Mouse (Mus musculus): ENCODE measurements at regions not wholly inside any gene's neighbourhood (a gene's known extent, or its start where the extent isn't known, plus 50 kb on each side); places are given as distances from the start of the nearest gene placed in this dataset.

DNA sequence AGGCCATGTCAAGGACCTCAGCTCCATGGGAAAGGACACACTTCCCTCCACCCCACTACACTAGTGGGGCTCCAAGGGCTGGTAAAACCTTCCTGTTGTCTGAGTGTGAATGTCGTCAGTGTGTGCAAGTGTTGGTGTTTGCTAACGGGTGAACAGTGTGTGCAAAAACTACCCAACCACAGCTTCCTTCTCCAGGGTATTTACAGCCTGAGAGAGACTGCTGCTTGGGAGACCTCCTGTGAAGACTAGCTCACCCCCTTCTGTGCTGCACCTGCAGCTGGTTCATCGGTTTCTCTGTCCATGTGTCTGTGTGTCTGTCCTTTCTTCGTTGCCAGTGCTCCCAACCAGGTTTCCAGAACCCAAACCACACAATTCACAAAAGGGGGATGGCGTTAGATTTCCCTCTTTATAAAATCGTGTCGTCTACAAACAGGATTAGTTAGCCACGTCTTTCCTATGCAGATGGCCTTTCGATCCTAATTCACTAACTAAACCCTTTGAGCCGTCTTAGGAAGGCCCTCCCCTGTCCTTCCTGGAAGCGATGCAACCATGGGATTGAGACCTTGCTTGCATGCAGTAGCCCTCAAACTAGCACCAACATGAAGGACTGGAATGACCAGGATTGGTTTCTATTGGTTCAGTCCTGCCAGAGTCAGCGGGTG is 62.9 kb upstream of the Tgif1 start:
- Histone ChIP-seq H3ac (ENCODE audit: control insufficient read depth, insufficient read length) (no peak overlapping the region), H3K36me3 (ENCODE audit: control insufficient read depth, insufficient read depth) (no peaks in the 10 kb centered on the region), H3K79me2 (ENCODE audit: control insufficient read depth, insufficient read depth) (no peaks in the 10 kb centered on the region), H3K4me3 (no peak overlapping the region), H3K27me3 (ENCODE audit: control insufficient read depth, insufficient read depth, insufficient read length) (no peaks in the 10 kb centered on the region), H3K4me2 (ENCODE audit: low read depth) (no peak overlapping the region)
- no peak for TF ChIP-seq MYOG (IDR thresholded peaks at IDR 0.05; ENCODE audit: control insufficient read depth in 1 of 3, insufficient read depth in 1 of 3, insufficient read length in 2 of 3, low read depth in 2 of 3)
- no peak for TF ChIP-seq REST (IDR thresholded peaks at IDR 0.05; ENCODE audit: insufficient read depth, insufficient read length)
- no peak for TF ChIP-seq TCF3 (IDR thresholded peaks at IDR 0.05; ENCODE audit: insufficient read length, low read depth)
- TF ChIP-seq E2F4 (IDR thresholded peaks at IDR 0.05; ENCODE audit: insufficient read depth) = no peak
- TF ChIP-seq USF1 (IDR thresholded peaks at IDR 0.05; ENCODE audit: low read depth) = no peak
- no peak for TF ChIP-seq MAX (IDR thresholded peaks at IDR 0.05; ENCODE audit: low read depth)
- no peak for TF ChIP-seq MYOD1 (IDR thresholded peaks at IDR 0.05; ENCODE audit: control insufficient read depth in 1 of 3, insufficient read length in 2 of 3, low read depth in 2 of 3)
- no peak for TF ChIP-seq POLR2A (IDR thresholded peaks at IDR 0.05; ENCODE audit: insufficient read length, low read depth)
- TF ChIP-seq SRF (IDR thresholded peaks at IDR 0.05; ENCODE audit: control insufficient read depth, insufficient read length, low read depth) = no peak
- TF ChIP-seq CEBPB (IDR thresholded peaks at IDR 0.05; ENCODE audit: insufficient read depth, poor library complexity, severe bottlenecking) = no peak
- TF ChIP-seq POLR2AphosphoS2 (IDR thresholded peaks at IDR 0.05; ENCODE audit: insufficient read length, low read depth) = no peak
- no peak for TF ChIP-seq TCF12 (IDR thresholded peaks at IDR 0.05; ENCODE audit: insufficient read depth, poor library complexity, severe bottlenecking)

GRCm38 (mm10) chr17:70915445-70915844 is 62.1 kb upstream of the Tgif1 start:
- TF ChIP-seq POLR2AphosphoS2 (IDR thresholded peaks at IDR 0.05; ENCODE audit: insufficient read length, low read depth) (no peak), E2F4 (IDR thresholded peaks at IDR 0.05; ENCODE audit: insufficient read depth) (no peak), MYOG (IDR thresholded peaks at IDR 0.05; ENCODE audit: control insufficient read depth in 1 of 3, insufficient read depth in 1 of 3, insufficient read length in 2 of 3, low read depth in 2 of 3) (no peak), POLR2A (IDR thresholded peaks at IDR 0.05; ENCODE audit: insufficient read length, low read depth) (no peak), MYOD1 (IDR thresholded peaks at IDR 0.05; ENCODE audit: control insufficient read depth in 1 of 3, insufficient read length in 2 of 3, low read depth in 2 of 3) (no peak), USF1 (IDR thresholded peaks at IDR 0.05; ENCODE audit: low read depth) (no peak), REST (IDR thresholded peaks at IDR 0.05; ENCODE audit: insufficient read depth, insufficient read length) (no peak), MAX (IDR thresholded peaks at IDR 0.05; ENCODE audit: low read depth) (no peak), SRF (IDR thresholded peaks at IDR 0.05; ENCODE audit: control insufficient read depth, insufficient read length, low read depth) (no peak)
- no peaks in the 10 kb centered on the region for H3K27me3 ChIP-seq (ENCODE audit: control insufficient read depth, insufficient read depth, insufficient read length)
- H3ac ChIP-seq (ENCODE audit: control insufficient read depth, insufficient read length) = no peak overlapping the region
- H3K79me2 ChIP-seq (ENCODE audit: control insufficient read depth, insufficient read depth) = no peaks in the 10 kb centered on the region
- H3K36me3 ChIP-seq (ENCODE audit: control insufficient read depth, insufficient read depth) = no peaks in the 10 kb centered on the region
- H3K4me2 ChIP-seq (ENCODE audit: low read depth) = no peak overlapping the region
- H3K4me3 ChIP-seq = no peak overlapping the region

- no peak for TF ChIP-seq MYOG (IDR thresholded peaks at IDR 0.05; ENCODE audit: control insufficient read depth in 1 of 3, insufficient read depth in 1 of 3, insufficient read length in 2 of 3, low read depth in 2 of 3)
- no peak for TF ChIP-seq E2F4 (IDR thresholded peaks at IDR 0.05; ENCODE audit: insufficient read depth)
- TF ChIP-seq REST (IDR thresholded peaks at IDR 0.05; ENCODE audit: insufficient read depth, insufficient read length) = no peak
- TF ChIP-seq POLR2AphosphoS2 (IDR thresholded peaks at IDR 0.05; ENCODE audit: insufficient read length, low read depth) = no peak
- TF ChIP-seq MYOD1 (IDR thresholded peaks at IDR 0.05; ENCODE audit: control insufficient read depth in 1 of 3, insufficient read length in 2 of 3, low read depth in 2 of 3) = no peak
- no peak for TF ChIP-seq MAX (IDR thresholded peaks at IDR 0.05; ENCODE audit: low read depth)
- TF ChIP-seq USF1 (IDR thresholded peaks at IDR 0.05; ENCODE audit: low read depth) = no peak
- TF ChIP-seq SRF (IDR thresholded peaks at IDR 0.05; ENCODE audit: control insufficient read depth, insufficient read length, low read depth) = no peak
- no peak for TF ChIP-seq TCF3 (IDR thresholded peaks at IDR 0.05; ENCODE audit: insufficient read length, low read depth)
- TF ChIP-seq CEBPB (IDR thresholded peaks at IDR 0.05; ENCODE audit: insufficient read depth, poor library complexity, severe bottlenecking) = no peak
- no peak for TF ChIP-seq POLR2A (IDR thresholded peaks at IDR 0.05; ENCODE audit: insufficient read length, low read depth)
- no peak for TF ChIP-seq TCF12 (IDR thresholded peaks at IDR 0.05; ENCODE audit: insufficient read depth, poor library complexity, severe bottlenecking)
- Histone ChIP-seq H3K27me3 (ENCODE audit: control insufficient read depth, insufficient read depth, insufficient read length) (no peaks in the 10 kb centered on the region), H3K4me3 (no peak overlapping the region), H3ac (ENCODE audit: control insufficient read depth, insufficient read length) (no peak overlapping the region), H3K79me2 (ENCODE audit: control insufficient read depth, insufficient read depth) (no peaks in the 10 kb centered on the region), H3K36me3 (ENCODE audit: control insufficient read depth, insufficient read depth) (no peaks in the 10 kb centered on the region), H3K4me2 (ENCODE audit: low read depth) (no peak overlapping the region)
Measured at GRCm38 (mm10) chr17:70910238-70910637, 56.9 kb upstream of the Tgif1 start.

- Histone ChIP-seq H3K36me3 (ENCODE audit: control insufficient read depth, insufficient read depth) (no peaks in the 10 kb centered on the region), H3K4me2 (ENCODE audit: low read depth) (no peak overlapping the region), H3K4me3 (no peak overlapping the region), H3K79me2 (ENCODE audit: control insufficient read depth, insufficient read depth) (no peaks in the 10 kb centered on the region), H3ac (ENCODE audit: control insufficient read depth, insufficient read length) (no peak overlapping the region), H3K27me3 (ENCODE audit: control insufficient read depth, insufficient read depth, insufficient read length) (no peaks in the 10 kb centered on the region)
- TF ChIP-seq REST (IDR thresholded peaks at IDR 0.05; ENCODE audit: insufficient read depth, insufficient read length) (no peak), POLR2A (IDR thresholded peaks at IDR 0.05; ENCODE audit: insufficient read length, low read depth) (no peak), POLR2AphosphoS2 (IDR thresholded peaks at IDR 0.05; ENCODE audit: insufficient read length, low read depth) (no peak), USF1 (IDR thresholded peaks at IDR 0.05; ENCODE audit: low read depth) (no peak), TCF12 (IDR thresholded peaks at IDR 0.05; ENCODE audit: insufficient read depth, poor library complexity, severe bottlenecking) (no peak), MAX (IDR thresholded peaks at IDR 0.05; ENCODE audit: low read depth) (no peak), E2F4 (IDR thresholded peaks at IDR 0.05; ENCODE audit: insufficient read depth) (no peak), MYOD1 (IDR thresholded peaks at IDR 0.05; ENCODE audit: control insufficient read depth in 1 of 3, insufficient read length in 2 of 3, low read depth in 2 of 3) (no peak), CEBPB (IDR thresholded peaks at IDR 0.05; ENCODE audit: insufficient read depth, poor library complexity, severe bottlenecking) (no peak), SRF (IDR thresholded peaks at IDR 0.05; ENCODE audit: control insufficient read depth, insufficient read length, low read depth) (no peak), TCF3 (IDR thresholded peaks at IDR 0.05; ENCODE audit: insufficient read length, low read depth) (no peak), MYOG (IDR thresholded peaks at IDR 0.05; ENCODE audit: control insufficient read depth in 1 of 3, insufficient read depth in 1 of 3, insufficient read length in 2 of 3, low read depth in 2 of 3) (no peak)
Measured at GRCm38 (mm10) chr17:70909573-70909972, 56.2 kb upstream of the Tgif1 start.
